Mouse (Mus musculus) gastrocnemius, postnatal 4 days (tissue): ENCODE measurements around the gene Itga4. TPM values are rescaled to one million over a fixed set of nuclear protein-coding genes. Genes with fewer than 3 reads are reported as not detected.

ENCODE experiments used
- total RNA-seq, 2 experiments: library from RNA; stranded (reverse); gene quantifications; 2 replicates each; pipeline ENCODE4 v1.2.3; 2021

Gene Itga4
- total RNA-seq, 2 experiments from 2014 or later, result 12.9 to 13.4 TPM

Other genes with a start within 250 kb of the Itga4 start
- not detected for gene Neurod1, start 201.3 kb downstream of the Itga4 start, total RNA-seq
- 1 to 10 TPM in 1 of 2 experiments, under 1 TPM in 1; 0.86 to 1.2 TPM for gene Cerkl, start 201.4 kb downstream of the Itga4 start, total RNA-seq